Mouse (Mus musculus) lung, postnatal 0 days (tissue): ENCODE data around the gene Usp30.

Experiments used
- CTCF ChIP-seq: IDR thresholded peaks from 2 replicates; pipeline ENCODE4 v1.5.1; 2016; ENCODE audit warnings: antibody characterized with exemption, mild to moderate bottlenecking
- EP300 ChIP-seq: IDR thresholded peaks from 2 replicates; pipeline ENCODE4 v1.6.1; 2016; ENCODE audit warnings: antibody characterized with exemption, mild to moderate bottlenecking, control low read depth

- TF ChIP-seq EP300: no peak
- no peak for TF ChIP-seq CTCF
Observed at GRCm38 (mm10) chr5:114030652-114031051, 34.6 kb upstream of the Usp30 start.
